In the genomic region with DNA sequence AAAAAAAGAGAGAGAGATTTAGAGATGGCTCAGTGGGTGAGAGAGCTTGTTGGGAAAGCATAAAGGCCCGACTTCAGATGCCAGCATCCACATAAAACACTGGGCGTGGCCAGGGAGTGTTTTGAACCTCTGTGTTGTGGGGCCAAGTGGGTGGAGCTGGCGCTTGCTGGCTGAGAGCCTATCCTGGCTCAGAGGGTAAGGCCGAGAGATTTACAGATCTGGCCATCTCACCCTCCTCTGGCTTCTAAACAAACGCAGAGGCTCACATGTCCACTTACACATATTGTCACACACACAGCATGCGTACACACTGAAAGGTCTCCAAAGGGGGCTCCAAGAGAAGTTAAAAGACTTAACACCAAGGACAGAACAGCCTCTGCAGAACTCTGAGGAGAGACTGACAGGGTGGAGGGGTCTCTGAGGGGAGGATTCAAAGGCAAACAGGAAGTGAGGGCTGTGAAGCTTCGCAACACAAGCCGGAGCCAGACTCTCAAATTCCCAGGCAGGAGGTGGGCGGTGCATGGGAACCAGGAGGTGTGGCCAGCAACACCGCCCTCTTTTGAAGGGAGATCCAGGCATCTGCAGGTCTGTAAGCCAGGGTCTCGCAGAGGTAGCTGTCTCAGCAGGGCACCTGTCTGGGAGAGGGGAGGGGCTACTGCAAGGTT, we compare ENCODE assay signal across 7 mouse cellular contexts.
DNase-seq lines count a peak whose midpoint lies in the region; ATAC-seq lines count a peak whose summit lies in the region.

No protein-coding gene starts in this region.

- peak; percentile 85 for DNase-seq in ZHBTc4 (ENCODE audit: low read depth, low spot score)
- peak; percentile 84 for DNase-seq in embryo, embryonic 10 days (ENCODE audit: low spot score)
- peak; percentile 25 for DNase-seq in lung, postnatal 10 days
- DNase-seq in thymus, adult 18-20 months, result no peak
- no peak for DNase-seq in urinary bladder, postnatal 10 days (ENCODE audit: low spot score)
- no peak for DNase-seq in right cerebral cortex, adult 18-20 months

- no peak for ATAC-seq in hindbrain, embryonic 15.5 days (ENCODE audit: low FRiP score, low read depth)

- no peaks in the 10 kb centered on the region for H3K9me3 ChIP-seq in hindbrain, embryonic 15.5 days

- H3K4me2 ChIP-seq in hindbrain, embryonic 15.5 days, result peak overlapping the region; percentile 22; the same call in 1 of the 2 replicates

- H3K27me3 ChIP-seq in hindbrain, embryonic 15.5 days, result no peaks in the 10 kb centered on the region

- 12% methylated on average over 10 of the region's 11 CpGs for WGBS in hindbrain, embryonic 15.5 days

- no peak overlapping the region for H3K9ac ChIP-seq in hindbrain, embryonic 15.5 days

- no peak overlapping the region for H3K27ac ChIP-seq in hindbrain, embryonic 15.5 days (replicated peaks)

- H3K4me1 ChIP-seq in hindbrain, embryonic 15.5 days (replicated peaks), result 0 out of 2 replicates have a peak, but pooled peaks cover 5% of the 10 kb centered on the region

- H3K36me3 ChIP-seq in hindbrain, embryonic 15.5 days, result no peaks in the 10 kb centered on the region

- no peak overlapping the region for H3K4me3 ChIP-seq in hindbrain, embryonic 15.5 days

Comparison
In these comparisons a context has a peak if more than half of its experiments do, and no peak if none do; other contexts are left out.
1. DNase-seq: peak in ZHBTc4 (single experiment), embryo, embryonic 10 days (single experiment) and lung, postnatal 10 days (single experiment); none in thymus, adult 18-20 months (0 of 2), urinary bladder, postnatal 10 days (single experiment) and right cerebral cortex, adult 18-20 months (single experiment).